Mouse (Mus musculus) embryonic facial prominence, embryonic 10.5 days (tissue): ENCODE results near the gene Cfap61. TPM values are rescaled to one million over a fixed set of nuclear protein-coding genes. Genes with fewer than 3 reads are reported as not detected.
A peak's percentile ranks its signal among the peaks of the same experiment; 100 is the strongest.

ENCODE experiments used
- DNase-seq: peaks from one replicate; pipeline ENCODE4 v3.0.0-alpha.2; 2017; ENCODE audit warnings: low spot score
- H3K27ac ChIP-seq: fragments of 300-500 bp; sonication (generic); replicated peaks from 2 replicates; pipeline ENCODE4 v1.5.1; 2016; ENCODE audit warnings: mild to moderate bottlenecking
- H3K27me3 ChIP-seq: fragments of 300-500 bp; sonication (generic); replicated peaks from 2 replicates; pipeline ENCODE4 v1.6.1; 2016; ENCODE audit warnings: low read depth, mild to moderate bottlenecking; ENCODE audit not compliant: poor library complexity, severe bottlenecking
- H3K36me3 ChIP-seq: fragments of 300-500 bp; sonication (generic); replicated peaks from 2 replicates; pipeline ENCODE4 v1.6.1; 2016; ENCODE audit warnings: mild to moderate bottlenecking, moderate library complexity
- H3K4me1 ChIP-seq: fragments of 300-500 bp; sonication (generic); 2 replicates; pipeline ENCODE4 v1.6.1; 2016
- H3K4me3 ChIP-seq: fragments of 300-500 bp; sonication (generic); 2 replicates; pipeline ENCODE4 v1.5.1; 2016; ENCODE audit warnings: mild to moderate bottlenecking, moderate library complexity
- H3K9me3 ChIP-seq: fragments of 300-500 bp; sonication (generic); 2 replicates; pipeline ENCODE4 v1.6.1; 2016; ENCODE audit warnings: mild to moderate bottlenecking
- WGBS: fragments of 180-500 bp; shearing (Covaris S2); methylation state at CpG from one replicate; pipeline ENCODE4 v1.1.7; 2016; 5-methylcytosine and 5-hydroxymethylcytosine counted together
- polyA plus RNA-seq: library from polyadenylated mRNA; unstranded; fragments of >200 nt; fragmentation: Nextera tagmentation; extraction: Ambion mirVana; gene quantifications from 2 replicates; pipeline ENCODE4 v1.2.1, GENCODE M21; 2016

Cfap61 gene
- polyA plus RNA-seq, 1 experiment from 2014 or later = 0.93 TPM

DNA sequence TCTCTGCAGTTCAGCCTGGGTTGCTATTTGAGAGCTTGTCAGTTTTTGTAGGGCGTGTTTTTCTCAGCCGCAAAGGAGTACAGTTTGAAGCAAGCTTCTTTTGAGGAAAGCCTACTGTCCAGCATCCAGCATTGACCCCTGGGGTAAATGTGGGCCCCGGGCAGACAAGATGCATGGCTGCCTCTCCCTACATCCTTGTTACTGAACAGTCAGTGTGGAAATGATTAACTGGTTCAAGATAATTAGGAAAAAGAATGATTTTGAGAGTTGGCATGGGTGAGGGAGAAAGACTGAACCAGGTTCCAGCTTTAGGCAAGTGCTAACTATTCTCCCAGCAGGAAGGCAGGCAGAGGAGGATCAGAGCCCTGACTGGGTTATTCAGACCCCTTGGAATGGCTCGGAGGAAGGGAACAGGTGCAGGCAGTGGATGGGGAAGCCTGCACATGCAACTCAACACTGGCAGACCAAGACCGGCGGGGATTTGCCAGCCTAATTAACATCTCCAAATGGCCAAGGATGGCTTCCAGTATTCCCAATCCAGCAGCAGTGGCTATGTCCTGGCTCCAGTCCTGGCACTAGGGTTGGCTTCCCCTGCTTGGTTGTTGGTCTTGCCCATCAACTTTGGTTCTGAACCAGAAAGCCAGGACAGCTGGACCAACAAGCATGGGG, 315.8 kb downstream of the Cfap61 start:
- Histone ChIP-seq H3K9me3 (no peaks in the 10 kb centered on the region), H3K4me1 (peaks cover 34% of the 10 kb centered on the region), H3K4me3 (no peak overlapping the region), H3K27me3 (no peaks in the 10 kb centered on the region), H3K36me3 (no peaks in the 10 kb centered on the region), H3K27ac (no peak overlapping the region)
- no peak for DNase-seq
- 81% methylated on average over 6 of the region's 6 CpGs for WGBS

DNA sequence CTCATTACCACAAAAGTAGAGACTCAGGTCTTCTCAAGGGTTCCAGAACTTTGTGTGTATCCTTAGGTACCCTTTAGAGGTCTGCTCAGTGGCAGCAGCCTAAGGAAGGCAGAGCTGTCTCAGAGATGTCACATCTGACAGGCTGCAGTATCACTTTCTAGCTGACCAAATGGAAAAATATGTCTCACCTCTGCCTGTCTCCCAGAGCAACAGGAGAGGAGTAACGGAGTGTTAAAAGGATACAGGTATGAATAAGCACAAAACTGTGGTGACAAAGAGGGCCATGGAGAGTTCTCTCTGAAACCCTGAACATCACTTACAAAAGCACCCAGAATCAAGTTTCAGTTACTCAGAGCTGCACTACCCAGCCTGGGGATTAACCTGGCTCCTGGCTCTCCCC, 319.8 kb downstream of the Cfap61 start:
- no peak for DNase-seq
- Histone ChIP-seq H3K36me3 (no peaks in the 10 kb centered on the region), H3K4me3 (no peak overlapping the region), H3K27ac (no peak overlapping the region), H3K9me3 (no peaks in the 10 kb centered on the region), H3K27me3 (no peaks in the 10 kb centered on the region), H3K4me1 (peaks cover 19% of the 10 kb centered on the region)
- WGBS = 85% methylated on average over 1 of the region's 1 CpGs

DNA sequence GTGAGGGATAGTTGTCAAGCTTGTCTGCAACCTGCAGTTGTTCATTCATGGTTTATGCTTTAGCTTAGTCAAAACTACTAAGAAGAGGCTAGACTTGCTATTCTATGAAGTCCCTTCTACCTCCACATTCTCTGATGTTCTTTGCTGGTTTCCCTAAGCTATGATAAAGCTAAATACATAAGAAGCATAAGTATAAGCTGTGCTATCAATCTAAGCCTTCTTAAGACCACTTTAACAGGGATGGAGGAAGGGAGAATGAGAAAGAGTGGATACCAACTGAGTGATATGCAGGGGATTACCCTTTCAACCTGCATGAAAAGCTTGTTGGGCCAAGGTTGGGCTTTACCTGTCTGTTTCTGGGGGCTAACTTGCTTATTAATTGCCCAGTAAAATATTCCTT, 321.1 kb downstream of the Cfap61 start:
- H3K36me3 ChIP-seq = no peaks in the 10 kb centered on the region
- H3K4me1 ChIP-seq = peaks cover 25% of the 10 kb centered on the region
- no peak overlapping the region for H3K27ac ChIP-seq
- no peak for DNase-seq
- no peaks in the 10 kb centered on the region for H3K9me3 ChIP-seq
- no peak overlapping the region for H3K4me3 ChIP-seq
- no peaks in the 10 kb centered on the region; the same call in 1 of the 2 replicates for H3K27me3 ChIP-seq

DNA sequence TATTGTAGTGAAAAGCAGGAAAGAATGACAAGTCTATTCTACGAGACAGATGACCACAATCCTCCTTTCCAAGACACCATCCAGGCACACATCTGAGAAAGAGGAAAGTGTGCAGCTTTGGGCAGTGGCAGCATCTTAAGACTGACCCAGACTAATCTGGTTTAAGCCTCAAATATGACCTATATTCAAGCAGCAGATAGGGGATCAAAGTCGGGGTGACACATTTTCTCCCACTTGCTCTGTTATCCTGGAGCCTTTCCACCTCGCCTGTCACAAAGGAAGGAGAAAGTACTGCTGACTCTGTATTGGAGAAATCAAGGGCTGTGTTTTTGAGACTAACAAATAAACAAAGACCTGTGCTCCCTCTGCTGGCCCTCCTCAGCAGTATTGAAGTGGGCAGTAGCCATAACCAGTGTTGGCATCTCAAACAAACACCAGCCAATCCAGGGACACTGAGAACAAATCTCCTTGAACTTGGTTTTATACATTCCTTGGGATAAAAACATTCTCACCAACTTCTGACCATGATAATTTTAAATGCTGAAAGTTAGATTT, 321.8 kb downstream of the Cfap61 start:
- DNase-seq = no peak
- no peaks in the 10 kb centered on the region; the same call in 1 of the 2 replicates for H3K27me3 ChIP-seq
- no peaks in the 10 kb centered on the region for H3K9me3 ChIP-seq
- H3K36me3 ChIP-seq = no peaks in the 10 kb centered on the region
- H3K4me3 ChIP-seq = no peak overlapping the region
- WGBS = 64% methylated on average over 3 of the region's 3 CpGs
- peaks cover 30% of the 10 kb centered on the region for H3K4me1 ChIP-seq
- no peak overlapping the region for H3K27ac ChIP-seq

DNA sequence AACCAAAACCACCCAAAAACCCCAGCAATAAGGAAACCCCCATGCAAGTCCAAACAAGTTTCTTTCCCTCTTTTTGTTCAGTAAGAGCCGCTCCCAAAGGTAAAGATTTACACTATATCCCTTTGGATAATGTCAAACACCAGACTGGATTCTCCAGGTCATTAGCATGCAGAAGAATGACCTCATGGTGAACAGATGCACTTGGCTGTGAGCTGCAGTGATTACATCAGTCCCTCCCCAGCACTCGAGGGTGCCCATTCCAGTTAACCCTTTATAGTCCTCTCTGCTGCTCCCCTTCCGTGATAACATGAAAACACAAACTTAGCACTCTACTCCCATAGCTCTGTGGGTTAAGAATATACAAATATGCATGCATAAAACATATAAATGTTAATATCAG, 322.5 kb downstream of the Cfap61 start:
- H3K27me3 ChIP-seq = peaks cover 4% of the 10 kb centered on the region; the same call in 1 of the 2 replicates
- H3K9me3 ChIP-seq = no peaks in the 10 kb centered on the region
- no peak overlapping the region for H3K27ac ChIP-seq
- 48% methylated on average over 3 of the region's 3 CpGs for WGBS
- H3K4me3 ChIP-seq = no peak overlapping the region
- H3K4me1 ChIP-seq = peaks cover 35% of the 10 kb centered on the region
- H3K36me3 ChIP-seq = no peaks in the 10 kb centered on the region
- DNase-seq = no peak

DNA sequence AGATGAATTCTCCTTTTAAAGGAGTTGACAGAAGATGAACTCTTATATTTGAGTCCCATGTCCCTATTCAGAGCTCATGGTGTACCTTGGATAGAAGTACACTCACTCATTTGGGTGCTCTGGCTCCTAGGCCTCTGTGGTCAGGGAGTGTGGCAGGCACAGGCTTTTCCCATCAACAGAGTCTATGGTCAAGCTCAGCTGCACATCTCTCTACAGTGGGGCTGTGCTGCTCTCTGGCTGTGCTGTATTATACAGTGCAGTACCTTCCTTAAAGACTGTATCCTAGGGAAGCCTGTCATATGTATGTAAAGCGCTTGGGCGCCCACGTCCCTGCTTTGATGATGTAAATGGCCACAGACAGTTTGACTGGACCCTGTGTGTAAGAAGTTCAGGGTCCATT, 323.0 kb downstream of the Cfap61 start:
- 90% methylated on average over 3 of the region's 3 CpGs for WGBS
- peaks cover 4% of the 10 kb centered on the region; the same call in 1 of the 2 replicates for H3K27me3 ChIP-seq
- H3K27ac ChIP-seq = no peak overlapping the region
- H3K4me3 ChIP-seq = no peak overlapping the region
- H3K9me3 ChIP-seq = no peaks in the 10 kb centered on the region
- H3K4me1 ChIP-seq = peaks cover 40% of the 10 kb centered on the region
- DNase-seq = no peak
- H3K36me3 ChIP-seq = no peaks in the 10 kb centered on the region

DNA sequence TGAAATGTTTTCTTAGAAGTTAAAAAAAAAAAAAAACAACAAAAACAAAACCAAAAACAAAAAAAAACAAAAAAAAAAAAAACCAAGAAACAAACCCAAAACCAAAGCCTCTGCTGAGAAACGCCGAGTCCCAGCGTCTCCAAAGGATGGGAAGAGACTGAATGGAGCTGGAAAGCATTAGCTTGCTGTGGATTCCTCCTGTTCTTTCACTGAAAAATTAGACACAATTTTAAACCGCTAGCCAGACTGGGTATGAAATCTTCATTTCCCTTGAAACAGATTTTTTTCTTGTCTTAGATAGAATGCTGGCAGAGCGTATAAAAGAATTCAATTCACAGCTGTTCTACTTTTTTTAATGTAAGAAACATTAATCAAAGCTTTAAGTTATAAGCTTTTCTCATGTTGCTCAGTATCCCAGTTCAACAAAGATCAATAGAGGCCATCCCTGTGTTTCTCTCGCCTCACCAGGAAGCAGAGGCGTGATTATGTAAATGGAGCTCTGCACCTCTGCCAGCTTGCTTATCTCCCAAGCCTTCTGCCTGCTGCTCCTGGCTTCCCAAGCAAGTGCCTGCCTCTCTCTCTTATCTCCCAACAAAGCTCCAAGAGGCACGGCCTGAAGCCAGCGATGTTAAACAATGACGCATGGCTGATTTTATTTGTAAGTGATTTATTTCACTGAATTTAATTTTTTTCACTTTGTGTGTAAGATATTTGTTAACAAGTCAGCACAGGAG, 324.3 kb downstream of the Cfap61 start:
- Histone ChIP-seq H3K27ac (no peak overlapping the region), H3K27me3 (peaks cover 6% of the 10 kb centered on the region; the same call in 1 of the 2 replicates), H3K4me1 (peaks cover 42% of the 10 kb centered on the region), H3K4me3 (no peak overlapping the region), H3K9me3 (no peaks in the 10 kb centered on the region), H3K36me3 (no peaks in the 10 kb centered on the region)
- no peak for DNase-seq
- WGBS = 27% methylated on average over 10 of the region's 10 CpGs

DNA sequence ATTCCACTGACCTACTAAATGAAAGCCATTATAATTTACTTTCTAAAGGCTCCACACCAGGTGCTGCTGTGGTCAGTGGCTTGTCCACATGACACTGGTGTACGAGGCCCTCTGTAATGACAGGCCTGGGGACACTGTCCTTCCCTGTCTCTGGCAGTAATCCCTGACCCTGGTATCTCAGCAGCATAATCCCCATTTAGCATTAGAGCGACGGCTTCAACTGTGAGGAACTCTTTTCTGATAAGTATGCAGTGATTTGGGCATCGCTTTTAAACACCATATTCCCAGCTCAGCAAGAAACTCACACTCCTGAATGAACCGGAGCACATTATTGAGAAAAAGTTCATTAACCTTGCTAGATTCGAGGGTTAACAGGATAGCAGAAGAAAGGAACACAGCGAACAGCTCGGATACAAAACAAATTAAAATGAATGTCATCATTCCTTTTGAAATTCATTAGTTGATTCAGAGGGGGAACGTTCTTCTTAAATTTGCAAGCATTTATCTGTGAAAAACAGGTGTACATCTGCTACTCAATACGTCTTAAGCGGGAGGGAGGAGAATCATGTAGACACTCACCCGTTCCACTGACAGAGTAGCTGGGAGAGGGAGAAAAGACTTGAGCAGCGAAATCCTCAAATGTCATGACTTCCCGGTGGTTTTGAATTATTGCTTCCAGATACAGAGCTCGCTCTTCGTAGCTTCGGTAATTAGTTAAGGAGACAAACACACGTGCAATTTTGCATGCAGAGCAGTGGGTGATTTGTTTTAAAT, 325.4 kb downstream of the Cfap61 start:
- Histone ChIP-seq H3K27me3 (peaks cover 10% of the 10 kb centered on the region; the same call in 1 of the 2 replicates), H3K4me3 (no peak overlapping the region), H3K27ac (no peak overlapping the region), H3K9me3 (no peaks in the 10 kb centered on the region), H3K4me1 (peaks cover 42% of the 10 kb centered on the region), H3K36me3 (no peaks in the 10 kb centered on the region)
- DNase-seq = no peak
- 37% methylated on average over 18 of the region's 18 CpGs for whole genome bisulfite sequencing

DNA sequence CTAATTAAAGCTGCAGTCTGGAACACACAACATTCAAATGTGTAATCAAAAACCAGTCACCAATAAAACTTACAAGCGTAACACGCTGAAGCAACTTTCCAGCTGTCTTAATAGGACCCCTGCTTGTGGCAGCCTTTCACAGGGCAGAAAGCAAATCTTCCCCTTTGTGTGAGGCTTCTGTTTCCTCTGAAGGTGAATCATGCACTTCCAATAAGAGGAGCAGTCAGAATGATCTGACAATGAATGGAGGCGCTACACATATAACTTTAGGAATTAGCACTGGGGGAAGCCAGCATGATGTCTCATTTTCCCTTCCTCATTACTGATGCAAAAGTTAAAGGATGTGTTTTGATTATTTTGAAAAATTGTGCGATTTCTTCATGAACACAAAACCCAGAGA, 326.6 kb downstream of the Cfap61 start:
- Histone ChIP-seq H3K36me3 (no peaks in the 10 kb centered on the region), H3K4me1 (peaks cover 40% of the 10 kb centered on the region)
- WGBS = 70% methylated on average over 4 of the region's 4 CpGs

DNA sequence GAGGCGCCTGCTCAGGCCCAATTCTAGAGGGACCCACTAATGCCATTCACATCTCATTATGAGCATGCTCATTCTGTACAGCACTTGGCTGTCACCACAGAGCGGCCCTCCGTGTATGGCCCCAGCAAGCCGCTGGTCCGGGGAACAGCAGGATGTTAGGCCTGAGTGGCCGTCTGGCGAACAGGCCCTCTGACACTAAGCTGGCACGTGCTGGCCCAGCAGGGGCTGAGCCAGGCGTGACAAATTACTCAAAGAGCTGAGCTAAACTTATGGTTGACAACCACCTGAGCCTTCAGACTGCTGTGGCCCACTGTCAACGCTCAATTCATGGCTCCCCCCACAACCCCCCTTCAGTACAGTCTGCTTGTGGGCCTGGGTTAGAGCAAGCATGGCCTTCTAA, 327.6 kb downstream of the Cfap61 start:
- no peaks in the 10 kb centered on the region for H3K9me3 ChIP-seq
- no peak overlapping the region for H3K4me3 ChIP-seq
- H3K36me3 ChIP-seq = no peaks in the 10 kb centered on the region
- H3K27ac ChIP-seq = no peak overlapping the region
- WGBS = 28% methylated on average over 10 of the region's 10 CpGs
- DNase-seq = peak; percentile 25
- peaks cover 34% of the 10 kb centered on the region for H3K4me1 ChIP-seq
- peaks cover 10% of the 10 kb centered on the region; the same call in 1 of the 2 replicates for H3K27me3 ChIP-seq

More for the DNA sequence above, 326.6 kb downstream of the Cfap61 start:
- Histone ChIP-seq H3K9me3 (no peaks in the 10 kb centered on the region), H3K27ac (no peak overlapping the region), H3K4me3 (no peak overlapping the region), H3K27me3 (peaks cover 10% of the 10 kb centered on the region; the same call in 1 of the 2 replicates)
- DNase-seq = no peak

DNA sequence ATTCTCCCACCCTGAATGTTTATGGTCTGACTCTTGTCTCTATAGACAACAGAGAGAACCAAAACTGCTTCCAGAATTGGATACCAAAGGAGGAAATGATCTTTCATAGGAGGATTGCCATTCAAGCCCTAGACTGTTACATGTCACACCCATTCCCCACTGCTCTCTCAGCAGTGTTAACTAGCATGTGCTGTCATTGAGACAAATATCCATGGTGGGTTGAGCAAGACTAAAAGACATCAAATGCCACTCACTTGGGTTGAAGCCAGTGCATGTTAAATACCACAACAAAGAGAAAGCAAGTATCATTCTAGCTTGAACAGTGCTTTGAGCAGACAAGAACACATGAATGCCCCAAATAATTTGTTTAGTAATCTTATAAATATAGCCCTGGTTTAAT, 328.4 kb downstream of the Cfap61 start:
- DNase-seq = no peak
- peaks cover 33% of the 10 kb centered on the region for H3K4me1 ChIP-seq
- H3K9me3 ChIP-seq = no peaks in the 10 kb centered on the region
- H3K27ac ChIP-seq = no peak overlapping the region
- H3K27me3 ChIP-seq = peaks cover 10% of the 10 kb centered on the region; the same call in 1 of the 2 replicates
- H3K36me3 ChIP-seq = no peaks in the 10 kb centered on the region
- H3K4me3 ChIP-seq = no peak overlapping the region
